Mouse (Mus musculus): ENCODE measurements at regions not wholly inside any gene's neighbourhood (a gene's known extent, or its start where the extent isn't known, plus 50 kb on each side); places are given as distances from the start of the nearest gene placed in this dataset.

- intact Hi-C loops (cut with DNase I), result loop anchor here (2.0 kb wide), 1 partner anchor 405 kb away; no protein-coding TSS in a partner anchor
Observed at GRCm38 (mm10) chr1:174999265-175000200, 77.9 kb upstream of the Grem2 start.

GRCm38 (mm10) chr1:174992520-174992919, 70.9 kb upstream of the Grem2 start:
- intact Hi-C loops (cut with DNase I), result no loop called here

GRCm38 (mm10) chr1:174988590-174988989, 67.0 kb upstream of the Grem2 start:
- intact Hi-C loops (cut with DNase I), result no loop called here

GRCm38 (mm10) chr1:174971895-174972294, 50.3 kb upstream of the Grem2 start:
- intact Hi-C loops (cut with DNase I), result no loop called here
